ENCODE assay signal across 8 mouse cellular contexts in genomic region chr2:93332277-93332676, GRCm38 (mm10). TPM values are rescaled to one million over a fixed set of nuclear protein-coding genes. Genes with fewer than 3 reads are reported as not detected.
DNase-seq lines count a peak whose midpoint lies in the region; ATAC-seq and TF ChIP-seq lines count a peak whose summit lies in the region.

No protein-coding gene starts in this region.

- H3K9ac ChIP-seq in limb, embryonic 11.5 days (ENCODE audit: low read length), result no peak overlapping the region
- H3K9ac ChIP-seq in neural tube, embryonic 12.5 days, result peak overlapping the region; percentile 91

- peak overlapping the region; percentile 100; the same call in 1 of the 2 replicates for H3K4me2 ChIP-seq in limb, embryonic 11.5 days (ENCODE audit: low read depth, severe bottlenecking)
- H3K4me2 ChIP-seq in neural tube, embryonic 12.5 days (replicated peaks), result peak overlapping the region; percentile 82

- intact Hi-C loops in gastrocnemius, adult 2 months (cut with DNase I), result loop anchor here (2.0 to 5.0 kb wide), 4 partner anchors 50 to 115 kb away; no protein-coding TSS in a partner anchor
- intact Hi-C loops in gastrocnemius, postnatal 14 days (cut with DNase I; ENCODE audit: low total_unique reads), result loop anchor here (5.0 kb wide), 2 partner anchors 105 to 140 kb away; no protein-coding TSS in a partner anchor

- no peak for TF ChIP-seq CTCF in gastrocnemius, adult 2 months (IDR thresholded peaks at IDR 0.05)

- DNase-seq in gastrocnemius, adult 2 months, result peak; percentile 44
- no peak for DNase-seq in gastrocnemius, postnatal 14 days
- no peak for DNase-seq in hindbrain, embryonic 10.5 days (ENCODE audit: low spot score)
- no peak for DNase-seq in limb, embryonic 11.5 days (ENCODE audit: low spot score)
- DNase-seq in Muller cell, postnatal 12 days (ENCODE audit: inconsistent ontology term), result no peak
- no peak for DNase-seq in retina, embryonic 14.5 days (ENCODE audit: low spot score)
- DNase-seq in c-Kit-positive CD71-positive TER-119-positive erythroid progenitor cells, embryonic 14.5 days (ENCODE audit: low spot score), result no peak

- peaks cover 36% of the 10 kb centered on the region for H3K36me3 ChIP-seq in hindbrain, embryonic 10.5 days
- no peaks in the 10 kb centered on the region for H3K36me3 ChIP-seq in limb, embryonic 11.5 days (ENCODE audit: control insufficient read depth, insufficient read depth, low read length)
- peaks cover 5% of the 10 kb centered on the region; the same call in 1 of the 2 replicates for H3K36me3 ChIP-seq in neural tube, embryonic 12.5 days

- H3K4me3 ChIP-seq in gastrocnemius, adult 2 months, result no peak overlapping the region
- peak overlapping the region; percentile 72 for H3K4me3 ChIP-seq in hindbrain, embryonic 10.5 days
- H3K4me3 ChIP-seq in limb, embryonic 11.5 days (ENCODE audit: low read depth, low read length), result no peak overlapping the region
- peak overlapping the region; percentile 70; the same call in 1 of the 2 replicates for H3K4me3 ChIP-seq in neural tube, embryonic 12.5 days

- H3K9me3 ChIP-seq in hindbrain, embryonic 10.5 days, result peaks cover 3% of the 10 kb centered on the region; the same call in 1 of the 2 replicates
- no peaks in the 10 kb centered on the region for H3K9me3 ChIP-seq in limb, embryonic 11.5 days (ENCODE audit: control insufficient read depth, low read length)
- H3K9me3 ChIP-seq in neural tube, embryonic 12.5 days, result no peaks in the 10 kb centered on the region

- peaks cover 86% of the 10 kb centered on the region for H3K4me1 ChIP-seq in hindbrain, embryonic 10.5 days (replicated peaks)
- H3K4me1 ChIP-seq in limb, embryonic 11.5 days (ENCODE audit: control insufficient read depth, insufficient read depth, low read length), result peaks cover 13% of the 10 kb centered on the region; the same call in 1 of the 2 replicates
- peaks cover 72% of the 10 kb centered on the region for H3K4me1 ChIP-seq in neural tube, embryonic 12.5 days

- WGBS in hindbrain, embryonic 10.5 days, result 69% methylated on average over 4 of the region's 4 CpGs
- 77% methylated on average over 4 of the region's 4 CpGs for WGBS in limb, embryonic 11.5 days
- WGBS in neural tube, embryonic 12.5 days, result 50% methylated on average over 4 of the region's 4 CpGs

- ATAC-seq in limb, embryonic 11.5 days (ENCODE audit: insufficient number of reproducible peaks, low FRiP score, low TSS enrichment, low read depth), result no peak
- ATAC-seq in neural tube, embryonic 12.5 days (ENCODE audit: low FRiP score, low read depth), result no peak

- no peak overlapping the region for H3K27ac ChIP-seq in gastrocnemius, adult 2 months
- peak overlapping the region; percentile 96 for H3K27ac ChIP-seq in hindbrain, embryonic 10.5 days
- H3K27ac ChIP-seq in limb, embryonic 11.5 days (replicated peaks; ENCODE audit: low read depth, low read length), result no peak overlapping the region
- H3K27ac ChIP-seq in neural tube, embryonic 12.5 days, result no peak overlapping the region

- peaks cover 14% of the 10 kb centered on the region for H3K27me3 ChIP-seq in hindbrain, embryonic 10.5 days (ENCODE audit: insufficient read depth, poor library complexity, severe bottlenecking)
- H3K27me3 ChIP-seq in limb, embryonic 11.5 days (ENCODE audit: control insufficient read depth, insufficient read depth, low read length), result no peaks in the 10 kb centered on the region
- H3K27me3 ChIP-seq in neural tube, embryonic 12.5 days (replicated peaks), result no peaks in the 10 kb centered on the region

RNA-seq across cellular contexts. Expression of gene Tspan18, which starts 2.0 kb away (rescaled TPM):
- total RNA-seq in gastrocnemius, adult 2 months (2021), result 1 to 10 TPM; 1.5 to 2.4 TPM
- 10 to 100 TPM in 1 of 2 experiments, 1 to 10 TPM in 1; 9.7 to 11.4 TPM for total RNA-seq in gastrocnemius, postnatal 14 days (2021)
- 48.6 and 55.1 TPM in 2 replicates for polyA plus RNA-seq in hindbrain, embryonic 10.5 days (2016; fragmentation: Nextera tagmentation; extraction: Ambion mirVana)
- 23.1 and 29.8 TPM in 2 replicates for polyA plus RNA-seq in limb, embryonic 11.5 days (2014; fragmentation: Nextera tagmentation; extraction: Ambion mirVana)
- polyA plus RNA-seq in neural tube, embryonic 12.5 days (2016; fragmentation: Nextera tagmentation; extraction: Ambion mirVana), result 50.7 and 53.9 TPM in 2 replicates

Comparison
In these comparisons a context has a peak if more than half of its experiments do, and no peak if none do; other contexts are left out.
1. H3K4me3 ChIP-seq: peak in hindbrain, embryonic 10.5 days (single experiment) and neural tube, embryonic 12.5 days (single experiment); none in gastrocnemius, adult 2 months (single experiment) and limb, embryonic 11.5 days (single experiment).